Mouse (Mus musculus): ENCODE results near the gene Mrps5.
"Not testable (repeated sequence)": the region's sequence is repeated elsewhere in the genome, so short reads cannot be mapped to it uniquely, and the experiment has no call there.

Gene Mrps5

GRCm38 (mm10) chr2:127586694-127587513 lies at the start of gene Mrps5, which contains the start of gene Zfp661:
Mrps5 (plus strand) TSS chr2:127587222.
Zfp661 (minus strand) TSS chr2:127587094.
- in situ Hi-C loops (cut with MboI, MseI), result loop anchor here (25.0 kb wide), 1 partner anchor 1725 kb away; the partner anchor contains the start of genes Cops2 and Galk2

DNA sequence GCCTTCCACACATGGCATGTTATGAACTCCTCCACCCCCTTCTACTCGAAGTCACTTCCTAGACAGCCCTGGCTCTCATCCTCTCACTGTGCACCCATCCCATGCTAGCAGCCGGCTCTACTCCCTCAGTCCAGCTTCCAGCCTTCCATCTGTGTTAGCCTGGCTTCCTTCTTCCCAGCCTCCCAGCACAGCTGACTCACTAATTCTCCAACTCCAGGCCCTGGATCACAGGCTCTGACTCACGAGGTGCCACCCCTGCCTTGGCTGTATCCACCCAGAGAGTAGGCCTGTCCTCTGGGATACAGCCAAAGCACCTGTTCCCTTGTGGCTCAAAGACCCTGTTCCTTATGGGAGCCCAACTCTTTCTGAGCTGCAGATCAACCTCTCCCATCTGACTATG lies 49.5 kb upstream of the Mrps5 start:
- in situ Hi-C loops (cut with MboI, MseI), result no loop called here

DNA sequence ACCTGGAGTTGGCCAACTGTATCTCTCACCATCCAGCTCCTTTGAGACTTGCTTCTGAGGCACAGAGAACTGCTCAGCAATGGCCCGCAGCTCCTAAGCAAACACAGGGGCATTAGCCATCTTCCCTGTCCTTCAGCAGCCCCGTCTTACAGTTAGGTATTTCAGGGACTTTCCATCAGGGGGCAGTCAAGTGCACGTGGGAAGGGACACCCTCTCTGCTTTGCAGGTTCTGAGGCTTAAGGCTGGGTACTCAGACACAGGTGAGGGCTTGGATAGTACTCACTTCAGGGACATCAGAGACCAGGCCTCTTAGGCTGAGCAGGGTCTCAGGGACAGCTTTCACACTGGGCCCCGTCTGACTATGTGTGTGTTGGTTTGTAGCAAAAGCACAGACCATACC lies 47.5 kb upstream of the Mrps5 start:
- in situ Hi-C loops (cut with MboI, MseI), result no loop called here

- in situ Hi-C loops (cut with MboI, MseI), result no loop called here
Observed at GRCm38 (mm10) chr2:127541185-127541584, 45.8 kb upstream of the Mrps5 start, which contains the start of gene Prom2. Prom2 (minus strand) TSS chr2:127541467.

- in situ Hi-C loops (cut with MboI, MseI), result no loop called here
Observed at GRCm38 (mm10) chr2:127541697-127542096, 45.3 kb upstream of the Mrps5 start.

GRCm38 (mm10) chr2:127548342-127549074 lies 38.5 kb upstream of the Mrps5 start:
- in situ Hi-C loops (cut with MboI, MseI), result no loop called here

GRCm38 (mm10) chr2:127549711-127550110 lies 37.3 kb upstream of the Mrps5 start:
- in situ Hi-C loops (cut with MboI, MseI), result no loop called here

- in situ Hi-C loops (cut with MboI, MseI), result no loop called here
Observed at GRCm38 (mm10) chr2:127550446-127550845, 36.6 kb upstream of the Mrps5 start.

GRCm38 (mm10) chr2:127551078-127551477 lies 35.9 kb upstream of the Mrps5 start:
- in situ Hi-C loops (cut with MboI, MseI), result no loop called here

DNA sequence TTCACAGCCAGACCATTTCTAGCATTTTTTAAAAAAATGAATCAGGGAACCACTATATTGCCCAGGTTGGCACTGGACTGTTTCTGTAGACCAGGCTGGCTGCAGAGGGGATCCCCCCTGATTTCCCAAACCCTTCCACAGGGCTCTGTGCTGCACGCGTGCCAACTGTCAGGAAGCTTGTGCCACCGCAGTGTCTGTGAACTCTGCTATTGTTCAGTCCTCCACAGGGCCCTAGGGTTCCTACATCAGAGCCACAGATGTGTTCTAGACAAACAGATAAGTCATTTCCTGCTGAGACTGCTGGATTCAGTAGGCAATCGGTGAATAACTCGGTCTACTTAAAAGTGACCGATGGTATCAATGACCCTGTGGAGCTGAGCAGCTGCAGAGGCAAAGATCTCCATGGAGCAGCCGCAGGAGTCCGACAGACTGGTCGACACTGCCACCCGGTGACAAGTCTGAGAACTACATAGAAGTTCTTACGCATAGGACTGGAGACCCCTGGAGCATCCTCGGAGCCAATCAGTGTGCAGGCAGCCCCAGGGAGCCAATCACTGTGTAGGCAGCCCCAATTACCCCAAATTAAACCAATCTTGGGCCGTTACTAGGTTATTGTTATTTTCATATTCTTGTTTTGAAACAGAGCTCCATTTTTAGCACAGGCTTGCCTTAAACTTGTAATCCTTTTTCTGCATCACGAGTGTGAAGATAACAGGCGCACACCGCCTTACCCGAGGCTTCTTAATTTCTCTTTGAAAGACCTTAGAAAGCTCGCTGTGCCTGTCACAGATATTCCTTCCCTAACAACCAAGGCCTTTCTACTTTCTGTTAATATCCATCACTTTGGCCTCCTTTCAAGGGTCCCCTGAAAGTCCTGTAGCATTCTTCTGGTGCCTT lies 27.7 kb upstream of the Mrps5 start:
- in situ Hi-C loops (cut with MboI, MseI), result no loop called here

- in situ Hi-C loops (cut with MboI, MseI), result no loop called here
Observed at GRCm38 (mm10) chr2:127573322-127573721, 13.7 kb upstream of the Mrps5 start.

GRCm38 (mm10) chr2:127584436-127584858 lies 2.6 kb upstream of the Mrps5 start:
- in situ Hi-C loops (cut with MboI, MseI), result loop anchor here (25.0 kb wide), 1 partner anchor 1722 kb away; the partner anchor contains the start of genes Cops2 and Galk2

- in situ Hi-C loops (cut with MboI, MseI), result loop anchor here (25.0 kb wide), 1 partner anchor 1725 kb away; the partner anchor contains the start of genes Cops2 and Galk2
Observed at GRCm38 (mm10) chr2:127587514-127587844, 457 bp downstream of the Mrps5 start.

DNA sequence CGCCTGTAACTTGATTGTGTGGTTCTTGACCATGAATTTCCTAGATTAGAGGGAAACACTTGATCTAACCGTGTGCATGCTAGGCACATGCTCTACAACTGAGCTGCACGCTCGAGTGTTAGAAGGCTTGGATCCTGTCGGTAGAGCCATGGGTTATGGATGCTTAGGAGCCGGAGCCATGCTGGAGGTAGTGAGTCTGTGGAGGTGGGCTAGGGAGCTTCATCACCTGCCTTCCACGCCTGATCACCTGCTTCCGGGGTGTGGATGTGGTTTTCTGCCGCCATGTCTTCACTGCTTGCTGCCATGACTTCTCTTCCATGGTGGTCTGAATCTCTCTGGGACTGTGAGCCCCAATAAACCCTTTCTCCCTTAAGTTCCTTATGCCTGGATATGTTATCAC lies 1.9 kb downstream of the Mrps5 start:
- in situ Hi-C loops (cut with MboI, MseI), result loop anchor here (25.0 kb wide), 1 partner anchor 1727 kb away; the partner anchor contains the start of genes Cops2 and Galk2

- in situ Hi-C loops (cut with MboI, MseI), result loop anchor here (25.0 kb wide), 1 partner anchor 1728 kb away; the partner anchor contains the start of genes Cops2 and Galk2
Observed at GRCm38 (mm10) chr2:127590204-127590603, 3.2 kb downstream of the Mrps5 start.

DNA sequence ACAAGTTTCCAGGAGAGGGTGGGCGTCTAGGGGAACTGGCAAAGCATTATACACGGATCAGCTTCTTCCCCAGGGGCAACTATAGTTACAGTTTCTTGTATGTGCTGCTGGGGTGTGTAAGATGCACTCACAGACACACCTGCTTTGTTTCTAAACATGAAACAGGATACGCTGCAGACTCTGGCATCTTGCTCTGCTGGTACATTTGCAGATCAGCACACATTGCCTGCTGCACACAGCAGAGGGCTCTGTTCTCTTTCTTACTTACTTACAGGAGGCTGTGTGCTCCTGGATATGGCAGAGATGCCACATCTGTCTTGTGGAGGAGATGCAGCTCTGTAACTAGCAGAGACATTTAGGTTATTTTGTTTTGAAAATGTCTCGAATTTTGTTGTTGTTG lies 3.8 kb downstream of the Mrps5 start:
- in situ Hi-C loops (cut with MboI, MseI), result loop anchor here (25.0 kb wide), 1 partner anchor 1729 kb away; the partner anchor contains the start of genes Cops2 and Galk2

GRCm38 (mm10) chr2:127603383-127603782 lies 16.4 kb downstream of the Mrps5 start:
- in situ Hi-C loops (cut with MboI, MseI), result not testable (repeated sequence)

GRCm38 (mm10) chr2:127605203-127605602 lies 18.2 kb downstream of the Mrps5 start:
- in situ Hi-C loops (cut with MboI, MseI), result no loop called here

DNA sequence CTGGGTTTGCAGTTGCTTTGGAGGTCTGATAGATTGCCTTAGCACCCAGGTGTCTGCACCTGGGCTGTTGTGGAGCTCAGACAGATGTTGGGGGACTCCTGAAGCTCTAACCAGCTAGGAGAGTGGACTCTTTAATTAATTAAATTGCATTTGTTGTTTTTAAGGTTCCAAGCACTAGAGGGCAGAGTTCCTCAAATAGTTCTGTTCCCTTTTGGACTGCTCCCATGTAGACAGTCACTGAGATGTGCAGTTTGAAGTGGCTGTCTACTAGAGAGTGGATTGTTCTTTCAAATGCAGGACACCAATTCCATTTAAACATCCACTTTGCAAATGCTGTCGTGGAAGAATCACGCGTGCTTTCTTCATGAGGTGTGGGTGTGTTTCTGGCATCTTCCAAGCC lies 21.2 kb downstream of the Mrps5 start:
- in situ Hi-C loops (cut with MboI, MseI), result no loop called here

GRCm38 (mm10) chr2:127608986-127609385 lies 22.0 kb downstream of the Mrps5 start:
- in situ Hi-C loops (cut with MboI, MseI), result no loop called here

- in situ Hi-C loops (cut with MboI, MseI), result no loop called here
Observed at GRCm38 (mm10) chr2:127611386-127611785, 24.4 kb downstream of the Mrps5 start.

All from regulatory T cell (primary cell).